Mouse (Mus musculus) kidney, embryonic 15.5 days (tissue): ENCODE data around the gene Serp1. TPM values are rescaled to one million over a fixed set of nuclear protein-coding genes. Genes with fewer than 3 reads are reported as not detected.

Experiments used
- ATAC-seq: fragments of 200-750 bp; cut with Nextera tagmentation; replicated peaks from 2 replicates; pipeline ENCODE4 v1.8.0; 2017; ENCODE audit warnings: moderate TSS enrichment; ENCODE audit not compliant: low FRiP score
- H3K27ac ChIP-seq: fragments of 300-500 bp; sonication (generic); 2 replicates; pipeline ENCODE4 v1.5.1; 2015; ENCODE audit warnings: mild to moderate bottlenecking, inconsistent platforms
- H3K27me3 ChIP-seq: fragments of 300-500 bp; sonication (generic); 2 replicates; pipeline ENCODE4 v1.6.1; 2015; ENCODE audit warnings: inconsistent platforms
- H3K36me3 ChIP-seq: fragments of 300-500 bp; sonication (generic); 2 replicates; pipeline ENCODE4 v1.6.1; 2015; ENCODE audit warnings: inconsistent platforms
- H3K4me1 ChIP-seq: fragments of 300-500 bp; sonication (generic); 2 replicates; pipeline ENCODE4 v1.6.1; 2015; ENCODE audit warnings: inconsistent platforms
- H3K4me2 ChIP-seq: fragments of 300-500 bp; sonication (generic); 2 replicates; pipeline ENCODE4 v1.6.1; 2015; ENCODE audit warnings: moderate library complexity, mild to moderate bottlenecking, inconsistent platforms
- H3K4me3 ChIP-seq: fragments of 300-500 bp; sonication (generic); replicated peaks from 2 replicates; pipeline ENCODE4 v1.5.1; 2015; ENCODE audit warnings: mild to moderate bottlenecking, inconsistent platforms
- H3K9ac ChIP-seq: fragments of 300-500 bp; sonication (generic); 2 replicates; pipeline ENCODE4 v1.6.1; 2015; ENCODE audit warnings: mild to moderate bottlenecking, inconsistent platforms
- H3K9me3 ChIP-seq: fragments of 300-500 bp; sonication (generic); replicated peaks from 2 replicates; pipeline ENCODE4 v1.6.1; 2016; ENCODE audit warnings: inconsistent platforms
- WGBS: fragments of 180-500 bp; shearing (Covaris S2); methylation state at CpG from one replicate; pipeline ENCODE4 v1.1.7; 2015; ENCODE audit warnings: mixed read lengths; 5-methylcytosine and 5-hydroxymethylcytosine counted together
- polyA plus RNA-seq: library from polyadenylated mRNA; unstranded; fragments of >200 nt; fragmentation: Nextera tagmentation; extraction: Ambion mirVana; gene quantifications from 2 replicates; pipeline ENCODE4 v1.2.1, GENCODE M21; 2015

Serp1 gene
- polyA plus RNA-seq, 1 experiment from 2014 or later, result 139 TPM

DNA sequence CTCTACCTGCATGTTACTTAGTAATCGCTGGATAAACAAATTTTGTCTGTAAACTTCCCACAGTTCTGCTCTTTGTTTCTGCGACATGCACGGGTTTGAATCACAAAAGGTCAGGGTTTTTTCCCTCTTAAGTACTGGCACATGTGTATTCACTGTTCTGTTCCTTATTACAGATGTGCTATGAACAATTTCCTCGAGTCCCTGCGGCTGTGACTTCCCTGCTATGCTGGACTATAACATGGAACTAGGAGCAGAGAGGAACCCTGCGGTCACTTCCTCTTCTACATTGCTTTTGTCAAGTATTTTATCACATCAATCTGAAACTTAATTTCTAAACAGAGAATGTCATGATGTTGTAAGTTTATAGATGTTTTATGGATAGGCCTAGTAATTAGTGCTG, 5.4 kb downstream of the Serp1 start:
- Histone ChIP-seq H3K4me1 (peaks cover 4% of the 10 kb centered on the region; the same call in 1 of the 2 replicates), H3K9me3 (no peaks in the 10 kb centered on the region), H3K27me3 (no peaks in the 10 kb centered on the region), H3K4me2 (no peak overlapping the region), H3K27ac (no peak overlapping the region), H3K36me3 (peaks cover 38% of the 10 kb centered on the region), H3K4me3 (no peak overlapping the region), H3K9ac (no peak overlapping the region)
- WGBS, result 91% methylated on average over 6 of the region's 6 CpGs
- ATAC-seq, result no peak

DNA sequence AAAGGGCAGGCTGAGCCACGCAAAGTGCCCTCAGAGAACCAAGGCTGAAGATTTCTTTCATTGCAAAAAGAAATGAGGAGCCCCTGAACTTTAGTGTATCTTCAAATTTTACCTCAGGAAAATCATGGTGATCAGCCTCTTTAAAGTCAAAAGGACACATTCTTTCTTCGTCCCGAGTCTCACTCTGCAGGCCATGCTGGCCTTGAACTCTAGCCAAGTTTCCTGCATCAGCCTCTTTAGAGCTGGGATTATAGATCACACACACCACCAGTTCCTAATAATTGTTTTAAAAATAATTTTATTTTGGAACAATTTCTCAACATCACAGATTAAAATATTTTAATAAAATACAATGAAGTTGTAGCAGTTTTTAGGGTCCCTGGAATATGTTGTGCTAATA, 6.2 kb downstream of the Serp1 start:
- H3K4me1 ChIP-seq, result peaks cover 4% of the 10 kb centered on the region; the same call in 1 of the 2 replicates
- H3K36me3 ChIP-seq, result peaks cover 38% of the 10 kb centered on the region
- WGBS, result 76% methylated on average over 3 of the region's 3 CpGs
- H3K9ac ChIP-seq, result no peak overlapping the region
- H3K27ac ChIP-seq, result no peak overlapping the region
- no peak overlapping the region for H3K4me3 ChIP-seq
- ATAC-seq, result no peak
- no peak overlapping the region for H3K4me2 ChIP-seq
- H3K9me3 ChIP-seq, result no peaks in the 10 kb centered on the region
- H3K27me3 ChIP-seq, result no peaks in the 10 kb centered on the region

DNA sequence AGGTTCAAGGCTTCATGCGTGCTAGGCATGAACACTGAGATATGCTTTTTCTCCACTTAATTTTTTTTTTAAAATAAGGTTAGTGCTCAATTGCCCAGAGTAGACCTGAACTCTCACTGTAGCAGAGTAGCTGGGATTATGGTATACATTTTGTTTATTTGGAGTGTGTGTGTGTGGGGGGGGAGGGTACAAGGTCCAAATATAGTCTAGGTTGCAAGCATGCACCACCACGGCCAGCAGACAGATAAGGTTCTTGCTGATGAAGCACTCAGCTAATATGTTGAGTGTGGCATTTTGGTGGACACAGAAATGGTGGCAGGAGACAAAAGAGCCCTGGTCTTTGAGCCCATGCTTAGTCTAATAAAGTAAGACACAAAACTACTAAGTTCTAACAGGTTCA, 6.7 kb downstream of the Serp1 start:
- peaks cover 4% of the 10 kb centered on the region; the same call in 1 of the 2 replicates for H3K4me1 ChIP-seq
- H3K4me2 ChIP-seq, result no peak overlapping the region
- H3K4me3 ChIP-seq, result no peak overlapping the region
- no peak for ATAC-seq
- no peak overlapping the region for H3K27ac ChIP-seq
- 83% methylated on average over 2 of the region's 2 CpGs for WGBS
- H3K9me3 ChIP-seq, result no peaks in the 10 kb centered on the region
- no peaks in the 10 kb centered on the region for H3K27me3 ChIP-seq
- H3K36me3 ChIP-seq, result peaks cover 37% of the 10 kb centered on the region
- no peak overlapping the region for H3K9ac ChIP-seq

DNA sequence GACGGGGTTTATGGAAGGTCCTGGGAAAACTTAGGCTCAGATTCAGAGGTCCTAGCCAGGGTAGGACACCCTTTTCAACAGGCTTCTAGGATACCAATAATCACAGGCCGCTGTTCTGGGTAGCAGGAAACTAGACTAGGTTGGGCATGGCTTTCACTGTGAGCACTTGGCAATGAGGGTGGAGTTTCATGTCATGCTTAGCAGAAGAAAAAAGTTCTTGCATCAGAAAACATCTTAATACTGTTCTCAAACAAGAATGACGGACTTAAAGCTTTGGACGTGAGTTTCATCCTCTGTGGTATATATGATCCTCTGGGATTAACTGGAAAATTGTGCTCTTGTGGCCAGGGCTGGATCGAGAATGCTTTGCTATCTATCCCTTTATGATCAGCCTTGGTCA, 7.9 kb downstream of the Serp1 start:
- Histone ChIP-seq H3K27me3 (no peaks in the 10 kb centered on the region), H3K9me3 (no peaks in the 10 kb centered on the region), H3K27ac (no peak overlapping the region), H3K4me2 (no peak overlapping the region), H3K4me3 (no peak overlapping the region), H3K36me3 (peaks cover 26% of the 10 kb centered on the region), H3K9ac (no peak overlapping the region), H3K4me1 (no peaks in the 10 kb centered on the region)
- WGBS, result 81% methylated on average over 5 of the region's 5 CpGs
- ATAC-seq, result no peak

DNA sequence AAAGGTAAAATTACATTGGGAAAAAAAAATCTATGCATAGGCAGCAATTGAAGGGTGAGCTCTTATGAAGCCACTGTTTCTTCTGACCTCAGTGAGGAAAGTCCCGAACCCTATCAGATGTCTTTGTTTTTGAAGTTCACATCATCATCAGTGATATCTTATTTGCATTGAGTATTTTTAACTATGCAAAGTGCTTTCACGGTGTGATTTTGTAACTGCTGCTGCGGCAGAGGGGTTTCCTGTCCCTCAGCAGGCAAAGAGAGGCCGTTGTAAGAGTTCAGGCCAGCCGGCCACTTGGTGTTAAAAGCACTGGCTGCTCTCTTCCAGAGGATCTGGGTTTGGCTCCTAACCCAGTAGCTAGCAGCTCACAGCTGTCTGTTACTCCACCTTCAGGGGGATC, 8.4 kb downstream of the Serp1 start:
- no peak for ATAC-seq
- no peak overlapping the region for H3K4me2 ChIP-seq
- H3K36me3 ChIP-seq, result peaks cover 20% of the 10 kb centered on the region
- no peaks in the 10 kb centered on the region for H3K9me3 ChIP-seq
- 62% methylated on average over 5 of the region's 5 CpGs for WGBS
- H3K9ac ChIP-seq, result no peak overlapping the region
- no peak overlapping the region for H3K27ac ChIP-seq
- no peaks in the 10 kb centered on the region for H3K27me3 ChIP-seq
- H3K4me3 ChIP-seq, result no peak overlapping the region
- H3K4me1 ChIP-seq, result no peaks in the 10 kb centered on the region

DNA sequence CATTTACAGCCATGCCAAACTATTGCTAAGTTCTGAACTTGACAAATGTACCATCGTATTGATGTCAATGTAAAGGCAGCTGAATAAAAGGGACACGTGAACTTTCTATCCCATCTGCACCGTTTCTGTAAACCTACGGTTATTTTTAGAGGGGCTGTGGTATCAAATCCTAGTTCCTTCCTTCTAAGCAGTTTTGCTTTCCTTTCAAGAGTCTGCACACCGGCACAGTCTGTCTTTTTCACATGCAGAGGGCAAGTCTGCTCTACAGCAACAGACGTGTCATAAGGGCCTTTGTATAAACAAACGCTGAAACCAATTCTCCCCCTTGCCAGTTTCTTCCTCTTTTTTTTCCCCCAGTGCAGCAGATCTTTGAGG, 9.1 kb downstream of the Serp1 start:
- no peaks in the 10 kb centered on the region for H3K9me3 ChIP-seq
- peaks cover 17% of the 10 kb centered on the region for H3K36me3 ChIP-seq
- no peak overlapping the region for H3K4me3 ChIP-seq
- 57% methylated on average over 7 of the region's 7 CpGs for WGBS
- H3K4me1 ChIP-seq, result no peaks in the 10 kb centered on the region
- no peak overlapping the region for H3K9ac ChIP-seq
- no peaks in the 10 kb centered on the region for H3K27me3 ChIP-seq
- no peak overlapping the region for H3K4me2 ChIP-seq
- no peak overlapping the region for H3K27ac ChIP-seq
- ATAC-seq, result no peak

DNA sequence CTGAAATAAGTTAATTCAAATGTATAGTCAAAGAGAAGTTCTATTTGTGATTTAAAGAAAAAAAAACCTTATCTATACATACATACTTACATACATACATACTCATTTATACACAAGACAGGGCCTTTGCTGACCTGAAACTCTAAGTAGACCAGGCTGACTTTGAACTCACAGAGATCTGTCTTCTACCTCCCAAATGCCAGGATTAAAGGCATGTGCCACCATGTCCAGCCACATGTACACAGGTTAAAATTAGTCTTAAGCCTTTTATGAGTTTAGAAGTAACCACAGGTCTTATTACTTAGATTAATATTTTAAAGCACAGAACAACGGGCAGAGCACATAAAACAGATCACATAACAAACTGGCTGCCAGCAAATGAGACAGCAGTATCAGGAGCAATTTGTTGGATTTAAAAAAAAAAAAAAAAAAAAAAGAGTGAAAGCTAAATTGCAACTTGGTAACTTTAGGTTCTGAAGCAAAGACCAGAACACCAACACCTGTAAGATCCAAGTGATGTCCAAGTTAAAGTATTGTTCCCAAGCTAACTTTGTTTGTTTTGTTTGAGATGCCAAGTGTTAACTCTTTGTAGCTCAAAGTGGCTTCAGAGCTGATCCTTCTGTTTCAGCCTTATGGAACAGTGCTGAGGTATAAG, 9.6 kb downstream of the Serp1 start:
- Histone ChIP-seq H3K36me3 (peaks cover 12% of the 10 kb centered on the region), H3K9ac (no peak overlapping the region), H3K4me1 (no peaks in the 10 kb centered on the region), H3K4me3 (no peak overlapping the region), H3K9me3 (no peaks in the 10 kb centered on the region), H3K4me2 (no peak overlapping the region), H3K27me3 (no peaks in the 10 kb centered on the region), H3K27ac (no peak overlapping the region)
- 47% methylated on average over 1 of the region's 1 CpGs for WGBS
- ATAC-seq, result no peak

DNA sequence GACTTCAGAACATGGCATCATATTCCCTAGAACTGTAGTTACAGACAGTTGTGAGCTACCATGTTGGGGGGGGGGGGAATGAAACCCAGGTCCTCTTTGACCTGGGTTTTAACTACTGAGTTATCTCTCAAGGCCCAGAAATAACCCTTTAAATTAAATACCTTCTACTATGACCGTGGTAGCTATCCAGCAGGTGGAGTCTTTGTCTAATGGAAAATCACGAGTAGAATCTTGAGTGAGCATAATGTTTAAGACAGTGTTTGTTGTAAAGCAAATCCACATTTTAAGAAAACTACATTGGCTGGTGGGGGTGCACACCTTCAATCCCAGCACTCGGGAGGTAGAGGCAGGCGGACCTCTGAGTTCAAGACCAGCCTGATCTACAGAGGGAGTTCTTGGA, 12.2 kb downstream of the Serp1 start:
- Histone ChIP-seq H3K9me3 (no peaks in the 10 kb centered on the region), H3K9ac (no peak overlapping the region), H3K27me3 (no peaks in the 10 kb centered on the region), H3K4me3 (no peak overlapping the region), H3K27ac (no peak overlapping the region), H3K4me2 (no peak overlapping the region), H3K36me3 (no peaks in the 10 kb centered on the region), H3K4me1 (no peaks in the 10 kb centered on the region)
- WGBS, result 91% methylated on average over 4 of the region's 4 CpGs
- no peak for ATAC-seq

DNA sequence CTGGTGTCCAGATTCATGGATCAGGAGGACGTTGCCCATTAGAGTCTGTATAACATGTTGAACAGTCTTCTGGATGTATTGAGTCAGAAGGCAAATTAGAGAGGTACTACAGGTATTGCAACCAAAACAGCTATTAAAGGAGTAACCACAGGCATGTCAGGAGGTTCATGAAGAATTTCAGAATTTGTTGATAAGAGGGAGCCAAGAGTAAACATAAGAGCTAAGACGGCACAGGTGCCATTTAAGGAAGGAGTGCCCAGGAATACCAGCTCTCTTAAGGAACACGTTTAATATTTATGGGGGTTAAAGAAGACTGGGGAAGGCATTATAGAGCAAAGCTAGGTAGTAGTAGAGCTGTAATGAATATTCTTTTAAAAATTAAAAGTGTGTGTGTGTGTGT, 13.0 kb downstream of the Serp1 start:
- no peaks in the 10 kb centered on the region for H3K9me3 ChIP-seq
- H3K4me3 ChIP-seq, result no peak overlapping the region
- H3K36me3 ChIP-seq, result no peaks in the 10 kb centered on the region
- no peak overlapping the region for H3K27ac ChIP-seq
- H3K9ac ChIP-seq, result no peak overlapping the region
- 84% methylated on average over 3 of the region's 3 CpGs for WGBS
- H3K27me3 ChIP-seq, result no peaks in the 10 kb centered on the region
- no peaks in the 10 kb centered on the region for H3K4me1 ChIP-seq
- no peak for ATAC-seq
- H3K4me2 ChIP-seq, result no peak overlapping the region

DNA sequence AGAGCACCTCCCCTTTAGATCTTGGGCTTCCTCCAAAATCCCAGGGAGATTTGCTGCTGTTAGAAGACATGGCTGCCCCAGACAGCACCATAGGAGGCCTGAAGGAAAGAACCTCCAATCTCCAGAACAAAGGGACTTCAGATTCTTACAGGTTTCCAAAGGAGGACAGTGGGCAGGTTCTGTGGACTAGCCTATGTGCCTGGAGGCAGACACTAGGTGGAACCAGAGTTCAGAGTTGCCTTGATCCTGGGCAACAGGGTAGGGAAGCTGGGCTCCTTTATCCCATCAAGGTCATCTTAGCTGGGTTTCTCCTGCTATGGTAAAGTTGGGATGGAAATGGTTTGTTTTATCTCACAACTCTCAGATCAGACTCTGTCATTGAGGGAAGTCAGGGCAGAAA, 14.1 kb downstream of the Serp1 start:
- Histone ChIP-seq H3K27me3 (no peaks in the 10 kb centered on the region), H3K27ac (no peak overlapping the region), H3K36me3 (no peaks in the 10 kb centered on the region), H3K4me2 (no peak overlapping the region), H3K4me3 (no peak overlapping the region), H3K4me1 (no peaks in the 10 kb centered on the region), H3K9ac (no peak overlapping the region), H3K9me3 (no peaks in the 10 kb centered on the region)
- no peak for ATAC-seq

DNA sequence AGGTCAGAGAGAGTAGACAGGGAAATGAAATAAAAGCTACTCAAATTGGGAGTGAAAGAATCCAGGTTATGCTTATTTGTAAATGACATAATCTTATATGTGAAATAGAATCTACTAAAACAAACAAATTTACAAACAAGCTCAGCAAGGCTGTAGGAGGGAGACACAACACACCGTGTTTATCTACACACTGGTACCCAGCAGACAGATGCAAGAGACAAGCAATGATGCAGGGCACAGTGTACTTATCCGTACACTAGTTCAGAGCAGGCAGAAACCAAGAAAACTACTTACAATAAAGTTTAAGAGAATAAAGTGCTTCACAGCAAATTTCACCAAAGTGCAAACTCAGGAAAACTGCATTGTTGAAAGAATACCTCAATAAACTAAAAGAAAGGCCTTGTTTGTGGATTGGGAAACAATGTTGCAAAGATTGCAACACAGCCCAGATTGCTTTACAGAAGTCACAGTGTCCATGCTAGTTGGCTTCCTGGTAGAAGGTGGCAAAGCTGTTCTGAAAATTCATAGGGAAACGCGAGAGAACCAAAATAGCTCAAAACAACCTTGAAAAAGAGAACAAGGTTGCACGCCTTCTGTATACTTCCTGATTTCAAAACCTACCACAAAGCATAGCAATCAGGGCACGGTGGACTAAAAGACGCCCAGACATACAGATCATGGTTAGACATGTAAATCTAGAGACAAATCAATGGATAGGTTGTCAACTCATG, 17.5 kb downstream of the Serp1 start:
- no peak overlapping the region for H3K9ac ChIP-seq
- H3K27ac ChIP-seq, result no peak overlapping the region
- 89% methylated on average over 7 of the region's 7 CpGs for WGBS
- H3K4me1 ChIP-seq, result no peaks in the 10 kb centered on the region
- H3K36me3 ChIP-seq, result no peaks in the 10 kb centered on the region
- ATAC-seq, result no peak
- H3K9me3 ChIP-seq, result no peaks in the 10 kb centered on the region
- H3K27me3 ChIP-seq, result no peaks in the 10 kb centered on the region
- no peak overlapping the region for H3K4me2 ChIP-seq
- H3K4me3 ChIP-seq, result no peak overlapping the region

DNA sequence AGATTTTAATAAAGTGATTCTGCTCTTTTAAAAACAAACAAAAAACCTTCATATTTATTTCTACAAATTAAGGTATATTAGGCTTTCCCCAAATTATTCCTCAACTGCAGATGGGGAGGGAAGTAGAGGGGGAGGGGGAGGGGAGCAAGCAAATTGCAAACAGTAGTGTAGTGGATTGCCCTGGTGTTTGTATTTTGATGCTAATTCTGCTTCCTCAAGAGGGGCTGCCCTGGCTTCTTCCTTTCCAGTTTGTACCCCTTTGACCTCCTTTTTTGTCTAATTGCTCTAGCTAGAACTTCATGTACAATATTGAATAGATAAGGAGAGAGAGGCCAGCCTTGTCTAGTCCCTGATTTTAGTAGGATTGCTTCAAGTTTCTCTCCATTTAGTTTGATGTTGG, 21.0 kb downstream of the Serp1 start:
- Histone ChIP-seq H3K4me2 (no peak overlapping the region), H3K9me3 (no peaks in the 10 kb centered on the region), H3K4me3 (no peak overlapping the region), H3K27me3 (no peaks in the 10 kb centered on the region), H3K4me1 (no peaks in the 10 kb centered on the region), H3K27ac (no peak overlapping the region), H3K9ac (no peak overlapping the region), H3K36me3 (no peaks in the 10 kb centered on the region)
- no peak for ATAC-seq
